ENCODE assay signal across 8 mouse cellular contexts in the genomic region with DNA sequence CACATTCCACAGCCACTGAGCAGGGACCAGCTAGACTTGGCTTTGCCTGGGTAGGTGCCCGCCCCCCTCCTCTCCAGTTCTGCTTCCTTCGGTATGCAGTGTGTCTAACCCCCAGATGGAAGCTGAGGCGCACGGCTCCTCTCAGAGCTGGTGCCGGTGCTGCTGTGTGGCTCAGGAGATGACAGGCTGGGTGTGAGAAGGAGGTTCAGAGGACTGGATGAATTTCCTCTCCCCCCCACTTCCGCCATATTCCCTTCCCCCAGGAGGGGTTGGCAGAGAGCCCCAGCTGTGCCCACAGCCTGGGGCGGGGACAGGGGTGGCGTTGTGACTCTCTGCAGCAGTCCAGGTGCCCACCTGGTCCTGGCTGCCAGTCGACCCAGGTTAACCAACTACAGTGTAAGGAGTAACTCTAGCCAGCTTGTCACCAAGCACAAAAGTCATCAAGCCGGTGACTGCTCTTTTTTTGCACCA.
DNase-seq lines count a peak whose midpoint lies in the region; ATAC-seq and TF ChIP-seq lines count a peak whose summit lies in the region.

No protein-coding gene starts in this region.

- H3K27me3 ChIP-seq in lung, postnatal 0 days (replicated peaks; ENCODE audit: insufficient read depth, low read length): no peaks in the 10 kb centered on the region
- H3K27me3 ChIP-seq in forebrain, embryonic 12.5 days: no peaks in the 10 kb centered on the region

- H3K4me3 ChIP-seq in lung, postnatal 0 days (ENCODE audit: low read depth, low read length): peak overlapping the region; percentile 0; the same call in 1 of the 2 replicates
- H3K4me3 ChIP-seq in lung, adult 2 months (replicated peaks; ENCODE audit: extremely low read depth, low read depth, low read length): no peak overlapping the region
- H3K4me3 ChIP-seq in forebrain, embryonic 12.5 days (replicated peaks): no peak overlapping the region

- peak overlapping the region; percentile 36 for H3K4me2 ChIP-seq in lung, postnatal 0 days (replicated peaks; ENCODE audit: low read depth, low read length)
- H3K4me2 ChIP-seq in forebrain, embryonic 12.5 days: peak overlapping the region; percentile 40

- no peak overlapping the region for H3K27ac ChIP-seq in lung, postnatal 0 days (ENCODE audit: low read length)
- peak overlapping the region; percentile 89 for H3K27ac ChIP-seq in forebrain, embryonic 12.5 days

- H3K4me1 ChIP-seq in lung, postnatal 0 days (ENCODE audit: insufficient read depth, low read depth, low read length): no peaks in the 10 kb centered on the region
- H3K4me1 ChIP-seq in lung, adult 2 months (ENCODE audit: control insufficient read depth, insufficient read depth, low read length): no peaks in the 10 kb centered on the region; the same call in 1 of the 2 replicates
- peaks cover 90% of the 10 kb centered on the region for H3K4me1 ChIP-seq in forebrain, embryonic 12.5 days

- DNase-seq in lung, postnatal 0 days (ENCODE audit: low spot score): peak; percentile 22
- DNase-seq in lung, adult 2 months: no peak
- DNase-seq in kidney, postnatal 4 days: peak; percentile 40 to 66
- DNase-seq in thymus, adult 18-20 months: peak; percentile 80 to 90
- DNase-seq in gastrocnemius, adult 8-10 months (ENCODE audit: low spot score in 2 of 2): no peak
- DNase-seq in MN1 (ENCODE audit: low spot score): no peak
- no peak for DNase-seq in frontal cortex, postnatal 25 days (ENCODE audit: low spot score in 2 of 2)

- no peaks in the 10 kb centered on the region for H3K9me3 ChIP-seq in lung, postnatal 0 days (ENCODE audit: low read length)
- H3K9me3 ChIP-seq in forebrain, embryonic 12.5 days: no peaks in the 10 kb centered on the region

- no peak for TF ChIP-seq POLR2A in lung, adult 2 months (IDR thresholded peaks at IDR 0.05; ENCODE audit: borderline replicate concordance, extremely low read depth, low read depth, low read length)

- H3K9ac ChIP-seq in lung, postnatal 0 days (replicated peaks; ENCODE audit: low read depth): no peak overlapping the region
- H3K9ac ChIP-seq in forebrain, embryonic 12.5 days: no peak overlapping the region

- no peak for TF ChIP-seq CTCF in lung, postnatal 0 days (IDR thresholded peaks at IDR 0.05)
- no peak for TF ChIP-seq CTCF in lung, adult 2 months (IDR thresholded peaks at IDR 0.05; ENCODE audit: insufficient read depth, low read length)

- ATAC-seq in lung, postnatal 0 days: 0 out of 2 replicates have a peak, but pooled peaks have one; percentile 32
- ATAC-seq in forebrain, embryonic 12.5 days (ENCODE audit: low FRiP score): peak; percentile 62

- TF ChIP-seq EP300 in lung, postnatal 0 days (IDR thresholded peaks at IDR 0.05): no peak

- 33% methylated on average over 10 of the region's 10 CpGs for WGBS in lung, postnatal 0 days
- WGBS in lung, adult 2 months: 40% methylated on average over 10 of the region's 10 CpGs
- WGBS in forebrain, embryonic 12.5 days: 48% methylated on average over 10 of the region's 10 CpGs

- H3K36me3 ChIP-seq in lung, postnatal 0 days (ENCODE audit: insufficient read depth, low read length): no peaks in the 10 kb centered on the region
- H3K36me3 ChIP-seq in forebrain, embryonic 12.5 days (replicated peaks): no peaks in the 10 kb centered on the region; the same call in 1 of the 2 replicates

Comparison
In these comparisons a context has a peak if more than half of its experiments do, and no peak if none do; other contexts are left out.
1. DNase-seq: peak in lung, postnatal 0 days (single experiment), kidney, postnatal 4 days (2 of 2) and thymus, adult 18-20 months (2 of 2); none in lung, adult 2 months (single experiment), gastrocnemius, adult 8-10 months (0 of 2), MN1 (single experiment) and frontal cortex, postnatal 25 days (0 of 2).